Mouse (Mus musculus): ENCODE results near the gene Slc16a13. TPM values are rescaled to one million over a fixed set of nuclear protein-coding genes. Genes with fewer than 3 reads are reported as not detected.
"Not testable (repeated sequence)": the region's sequence is repeated elsewhere in the genome, so short reads cannot be mapped to it uniquely, and the experiment has no call there.

The Slc16a13 gene
- total RNA-seq, 2 experiments from 2014 or later, result 5.2 to 6.8 TPM

- intact Hi-C loops (cut with DNase I), result no loop called here
- no peak for DNase-seq
These were observed 42.6 kb downstream of the Slc16a13 start for GRCm38 (mm10) chr11:70178311-70178710.

GRCm38 (mm10) chr11:70177647-70178046 is 43.2 kb downstream of the Slc16a13 start:
- peak in 1 of 2 experiments; percentile 11 for DNase-seq
- intact Hi-C loops (cut with DNase I), result no loop called here

GRCm38 (mm10) chr11:70174491-70174890 is 46.4 kb downstream of the Slc16a13 start:
- DNase-seq, result no peak
- intact Hi-C loops (cut with DNase I), result loop anchor here (5.0 kb wide), 1 partner anchor 38 kb away; the partner anchor contains the start of gene Slc16a11

- DNase-seq, result no peak
- intact Hi-C loops (cut with DNase I), result loop anchor here (5.0 kb wide), 1 partner anchor 40 kb away; the partner anchor contains the start of gene Slc16a11
These were observed 48.6 kb downstream of the Slc16a13 start for GRCm38 (mm10) chr11:70172298-70172697.

GRCm38 (mm10) chr11:70171847-70172246 is 49.0 kb downstream of the Slc16a13 start:
- peak in 1 of 2 experiments; percentile 39 for DNase-seq
- intact Hi-C loops (cut with DNase I), result loop anchor here (5.0 kb wide), 1 partner anchor 40 kb away; the partner anchor contains the start of gene Slc16a11

GRCm38 (mm10) chr11:70171181-70171580 is 49.7 kb downstream of the Slc16a13 start:
- intact Hi-C loops (cut with DNase I), result loop anchor here (5.0 kb wide), 1 partner anchor 41 kb away; the partner anchor contains the start of gene Slc16a11
- DNase-seq, result no peak

GRCm38 (mm10) chr11:70170291-70170690 is 50.6 kb downstream of the Slc16a13 start:
- DNase-seq, result no peak
- intact Hi-C loops (cut with DNase I), result loop anchor here (5.0 kb wide), 1 partner anchor 42 kb away; the partner anchor contains the start of gene Slc16a11

GRCm38 (mm10) chr11:70169471-70169870 is 51.4 kb downstream of the Slc16a13 start:
- intact Hi-C loops (cut with DNase I), result not testable (repeated sequence)

GRCm38 (mm10) chr11:70168136-70168535 is 52.7 kb downstream of the Slc16a13 start:
- intact Hi-C loops (cut with DNase I), result no loop called here
- DNase-seq, result no peak

More at GRCm38 (mm10) chr11:70169471-70169870, 51.4 kb downstream of the Slc16a13 start:
- not testable (repeated sequence) for DNase-seq

Small RNAs within 50 kb of the gene (microRNA-seq; reads per million reads assigned to microRNA genes)
- gene Mir195a (2,109 to 5,046 reads per million in 2 experiments), gene Mir497 (0 reads per million in 2 experiments), gene Mir497b (0 reads per million in 2 experiments)

Other genes starting within 250 kb of the Slc16a13 start
- gene Ctdnep1, start 239.9 kb downstream of the Slc16a13 start, total RNA-seq (2021), result 100 to 1,000 TPM; 144 to 159 TPM
- gene Elp5, start 238.5 kb downstream of the Slc16a13 start, total RNA-seq (2021), result 10 to 100 TPM; 60.7 to 64.6 TPM
- gene Gabarap, start 229.9 kb downstream of the Slc16a13 start, total RNA-seq (2021), result 100 to 1,000 TPM; 275 to 295 TPM
- gene Phf23, start 225.3 kb downstream of the Slc16a13 start, total RNA-seq (2021), result 10 to 100 TPM; 23.1 to 27.7 TPM
- gene Dvl2, start 220.5 kb downstream of the Slc16a13 start, total RNA-seq (2021), result 10 to 100 TPM in 1 of 2 experiments, 1 to 10 TPM in 1; 8.6 to 11.8 TPM
- 1,000 to 10,000 TPM; 1,260 to 1,282 TPM for gene Acadvl, start 205.7 kb downstream of the Slc16a13 start, total RNA-seq (2021)
- gene Dlg4, start 204.1 kb downstream of the Slc16a13 start, total RNA-seq (2021), result 10 to 100 TPM; 11.5 to 12.0 TPM
- under 1 TPM in 1 of 2 experiments, not detected in 1; 0.22 TPM for gene Asgr1, start 167.0 kb downstream of the Slc16a13 start, total RNA-seq (2021)
- not detected for gene Asgr2, start 128.4 kb downstream of the Slc16a13 start, total RNA-seq (2021)
- gene Mgl2, start 90.7 kb downstream of the Slc16a13 start, total RNA-seq (2021), result 1 to 10 TPM in 1 of 2 experiments, under 1 TPM in 1; 0.69 to 1.0 TPM
- gene Clec10a, start 64.9 kb downstream of the Slc16a13 start, total RNA-seq (2021), result 1 to 10 TPM in 1 of 2 experiments, under 1 TPM in 1; 0.82 to 1.0 TPM
- under 1 TPM; 0.20 to 0.91 TPM for gene Slc16a11, start 8.3 kb downstream of the Slc16a13 start, total RNA-seq (2021)
- gene Bcl6b, start 8.7 kb upstream of the Slc16a13 start, total RNA-seq (2021), result 10 to 100 TPM; 54.7 to 55.5 TPM
- gene 0610010K14Rik, start 16.9 kb upstream of the Slc16a13 start, total RNA-seq (2021), result 10 to 100 TPM; 54.8 to 60.8 TPM
- 1 to 10 TPM; 3.3 to 3.4 TPM for gene Gm21988, start 18.8 kb upstream of the Slc16a13 start, total RNA-seq (2021)
- 100 to 1,000 TPM in 1 of 2 experiments, 10 to 100 TPM in 1; 96.4 to 102 TPM for gene Rnasek, start 18.8 kb upstream of the Slc16a13 start, total RNA-seq (2021)
- gene Alox12, start 34.3 kb upstream of the Slc16a13 start, total RNA-seq (2021), result 1 to 10 TPM; 3.4 to 5.2 TPM
- not detected for gene Alox12e, start 101.6 kb upstream of the Slc16a13 start, total RNA-seq (2021)
- 1 to 10 TPM in 1 of 2 experiments, under 1 TPM in 1; 0.34 to 3.2 TPM for gene Alox15, start 131.0 kb upstream of the Slc16a13 start, total RNA-seq (2021)
- gene Pelp1, start 189.0 kb upstream of the Slc16a13 start, total RNA-seq (2021), result 10 to 100 TPM; 22.3 to 26.1 TPM
- 10 to 100 TPM; 13.0 to 15.1 TPM for gene Arrb2, start 211.6 kb upstream of the Slc16a13 start, total RNA-seq (2021)
- 10 to 100 TPM in 1 of 2 experiments, 1 to 10 TPM in 1; 8.2 to 13.4 TPM for gene Med11, start 230.9 kb upstream of the Slc16a13 start, total RNA-seq (2021)
- gene Zmynd15, start 238.4 kb upstream of the Slc16a13 start, total RNA-seq (2021), result 1 to 10 TPM; 1.4 to 2.1 TPM
- 1 to 10 TPM; 7.2 to 7.7 TPM for gene Cxcl16, start 238.9 kb upstream of the Slc16a13 start, total RNA-seq (2021)

Measured in heart, postnatal 10 days (tissue).